Mouse (Mus musculus): ENCODE results near the gene Ppm1e. TPM values are rescaled to one million over a fixed set of nuclear protein-coding genes. Genes with fewer than 3 reads are reported as not detected.

Gene Ppm1e
- polyA plus RNA-seq, 1 experiment from 2014 or later: 34.9 TPM

Other genes with a start within 250 kb of the Ppm1e start
- gene Ska2, start 249.8 kb downstream of the Ppm1e start, polyA plus RNA-seq (2014; fragmentation: Nextera tagmentation; extraction: Ambion mirVana): 45.5 and 56.1 TPM in 2 replicates
- gene Trim37, start 231.9 kb downstream of the Ppm1e start, polyA plus RNA-seq (2014; fragmentation: Nextera tagmentation; extraction: Ambion mirVana): 85.0 and 108 TPM in 2 replicates
- gene Rad51c, start 45.9 kb upstream of the Ppm1e start, polyA plus RNA-seq (2014; fragmentation: Nextera tagmentation; extraction: Ambion mirVana): 3.3 and 5.6 TPM in 2 replicates
- gene Tex14, start 46.0 kb upstream of the Ppm1e start, polyA plus RNA-seq (2014; fragmentation: Nextera tagmentation; extraction: Ambion mirVana): 0.86 and 0.92 TPM in 2 replicates
- not detected in 2 replicates for gene Gm11492, start 207.6 kb upstream of the Ppm1e start, polyA plus RNA-seq (2014; fragmentation: Nextera tagmentation; extraction: Ambion mirVana)
- 20.0 and 21.5 TPM in 2 replicates for gene Sept4, start 209.9 kb upstream of the Ppm1e start, polyA plus RNA-seq (2014; fragmentation: Nextera tagmentation; extraction: Ambion mirVana)
- 54.1 and 75.1 TPM in 2 replicates for gene Mtmr4, start 233.1 kb upstream of the Ppm1e start, polyA plus RNA-seq (2014; fragmentation: Nextera tagmentation; extraction: Ambion mirVana)

All from midbrain, embryonic 14.5 days (tissue).